Mouse (Mus musculus): Measurements from ENCODE around the gene Lhfpl4.

The Lhfpl4 gene

GRCm38 (mm10) chr6:113168316-113168975 lies 26.7 kb downstream of the Lhfpl4 start:
- DNase-seq (ENCODE audit: low spot score in 2 of 2): no peak

- peak; percentile 44 to 65 for DNase-seq (ENCODE audit: low spot score in 2 of 2)
Measured at GRCm38 (mm10) chr6:113166661-113167251, 28.4 kb downstream of the Lhfpl4 start.

GRCm38 (mm10) chr6:113163513-113163912 lies 31.7 kb downstream of the Lhfpl4 start:
- no peak for DNase-seq (ENCODE audit: low spot score in 2 of 2)

- DNase-seq (ENCODE audit: low spot score in 2 of 2): no peak
Measured at GRCm38 (mm10) chr6:113161982-113162381, 33.2 kb downstream of the Lhfpl4 start.

GRCm38 (mm10) chr6:113160106-113160505 lies 35.1 kb downstream of the Lhfpl4 start:
- DNase-seq (ENCODE audit: low spot score in 2 of 2): no peak

- no peak for DNase-seq (ENCODE audit: low spot score in 2 of 2)
Measured at GRCm38 (mm10) chr6:113156064-113156463, 39.1 kb downstream of the Lhfpl4 start.

GRCm38 (mm10) chr6:113154886-113155285 lies 40.3 kb downstream of the Lhfpl4 start:
- DNase-seq (ENCODE audit: low spot score in 2 of 2): no peak

- DNase-seq (ENCODE audit: low spot score in 2 of 2): no peak
Measured at GRCm38 (mm10) chr6:113154071-113154470, 41.1 kb downstream of the Lhfpl4 start.

- no peak for DNase-seq (ENCODE audit: low spot score in 2 of 2)
Measured at GRCm38 (mm10) chr6:113145249-113145648, 49.9 kb downstream of the Lhfpl4 start.

GRCm38 (mm10) chr6:113144764-113145163 lies 50.4 kb downstream of the Lhfpl4 start:
- DNase-seq (ENCODE audit: low spot score in 2 of 2): no peak

GRCm38 (mm10) chr6:113141389-113142094 lies 53.6 kb downstream of the Lhfpl4 start:
- no peak for DNase-seq (ENCODE audit: low spot score in 2 of 2)

GRCm38 (mm10) chr6:113133360-113133759 lies 61.8 kb downstream of the Lhfpl4 start:
- DNase-seq (ENCODE audit: low spot score in 2 of 2): no peak

GRCm38 (mm10) chr6:113120806-113121205 lies 74.4 kb downstream of the Lhfpl4 start:
- no peak for DNase-seq (ENCODE audit: low spot score in 2 of 2)
